Mouse (Mus musculus) yolk sac, embryonic 10.5 days (tissue): ENCODE data around the gene Cyp3a44.
"Not testable (repeated sequence)": the region's sequence is repeated elsewhere in the genome, so short reads cannot be mapped to it uniquely, and the experiment has no call there.

ENCODE experiments used
- DNase-seq: peaks from one replicate; pipeline ENCODE4 v3.0.0-alpha.2; 2017; ENCODE audit warnings: low spot score

Gene Cyp3a44

DNA sequence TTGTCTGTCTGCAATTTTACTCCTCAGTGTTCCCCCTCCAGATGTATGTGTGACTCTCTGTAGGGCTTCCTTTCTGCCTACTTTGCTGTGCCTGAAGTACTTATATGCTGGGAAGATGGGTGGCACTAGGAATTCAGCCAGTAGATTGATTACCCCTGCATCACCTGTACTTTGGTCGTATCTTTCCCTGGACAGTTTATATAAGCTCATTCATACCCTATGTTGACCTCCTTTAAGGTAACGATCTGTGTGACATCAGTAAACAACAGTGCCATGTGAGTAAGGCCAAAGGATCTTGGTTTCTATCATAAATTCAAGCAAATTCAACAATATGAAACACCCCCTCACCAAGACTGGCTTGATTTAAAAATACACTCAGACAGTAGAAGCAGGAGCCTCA is at the start of gene Cyp3a44:
Gene Cyp3a44 (minus strand): TSS at position 79 of the 400 bp plus-strand sequence.
- DNase-seq: not testable (repeated sequence)

DNA sequence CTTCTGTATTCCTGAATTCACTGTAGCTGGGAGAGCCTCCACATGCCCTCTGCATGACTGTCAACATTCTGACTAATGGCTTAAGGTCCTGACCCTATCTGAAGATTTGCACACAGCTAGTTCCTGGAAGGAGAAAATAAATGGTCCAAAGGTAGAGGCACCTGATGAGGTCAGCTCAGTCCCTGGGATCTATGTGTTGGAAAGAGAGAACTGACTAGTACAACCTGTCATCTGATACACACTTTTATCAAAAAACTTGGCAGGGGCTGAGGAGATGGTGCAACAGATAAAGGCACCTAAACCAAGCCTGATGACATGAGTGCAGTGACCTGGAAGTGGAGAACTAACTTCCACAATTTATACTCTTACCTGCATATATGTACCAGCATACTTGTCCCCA is 5.4 kb downstream of the Cyp3a44 start:
- DNase-seq: not testable (repeated sequence)

DNA sequence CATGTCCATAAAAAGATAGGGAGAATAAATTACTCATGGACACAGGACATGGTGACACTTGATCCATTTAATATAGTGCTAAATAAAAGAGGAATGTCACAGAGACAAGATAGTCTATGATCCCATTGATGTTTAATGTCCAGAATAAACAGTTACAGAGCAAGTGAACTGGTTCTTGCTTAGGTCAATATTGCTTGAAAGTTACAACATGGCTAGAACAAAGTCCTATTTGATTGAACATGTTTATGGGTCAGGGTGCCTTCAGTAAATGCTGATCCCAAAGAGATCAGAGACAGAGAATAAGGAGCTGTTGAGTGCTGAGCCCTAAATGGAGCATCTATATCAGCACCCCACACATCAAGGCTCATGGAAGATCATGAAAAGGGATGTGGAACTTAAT is 12.4 kb downstream of the Cyp3a44 start:
- DNase-seq: not testable (repeated sequence)

DNA sequence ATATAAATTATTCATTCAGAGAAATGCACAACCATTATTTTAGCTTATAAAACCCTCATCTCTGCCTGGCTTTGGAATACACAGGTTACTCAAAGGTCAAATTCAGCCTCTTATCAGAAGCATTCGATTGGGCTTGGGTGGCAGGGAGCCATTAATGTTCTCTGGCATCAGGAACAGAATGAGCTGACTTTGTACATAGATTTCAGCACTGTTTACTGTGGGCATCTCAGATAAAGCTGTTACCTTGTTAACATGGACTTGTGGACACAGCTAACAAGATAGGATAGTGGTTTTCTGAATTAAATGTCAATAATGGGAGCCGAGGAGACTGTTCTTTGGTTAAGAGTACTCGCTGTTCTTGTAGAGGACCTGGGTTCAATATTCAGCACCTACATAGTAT is 68.2 kb downstream of the Cyp3a44 start:
- not testable (repeated sequence) for DNase-seq
